Mouse (Mus musculus) urinary bladder, postnatal 25 days (tissue): Measurements from ENCODE around the gene Pdzd2.

ENCODE experiments used
- DNase-seq: peaks from one replicate; pipeline ENCODE4 v3.0.0; 2022; ENCODE audit warnings: low spot score

Pdzd2 gene

GRCm38 (mm10) chr15:12739277-12740247 is at the start of gene Pdzd2:
Gene Pdzd2 (minus strand): TSS chr15:12739924.
- peak; percentile 82 for DNase-seq

GRCm38 (mm10) chr15:12789406-12789867 is 49.7 kb upstream of the Pdzd2 start:
- DNase-seq = no peak

GRCm38 (mm10) chr15:12788536-12788935 is 48.8 kb upstream of the Pdzd2 start:
- no peak for DNase-seq

- DNase-seq = no peak
Measured at GRCm38 (mm10) chr15:12781729-12782326, 42.1 kb upstream of the Pdzd2 start.

DNA sequence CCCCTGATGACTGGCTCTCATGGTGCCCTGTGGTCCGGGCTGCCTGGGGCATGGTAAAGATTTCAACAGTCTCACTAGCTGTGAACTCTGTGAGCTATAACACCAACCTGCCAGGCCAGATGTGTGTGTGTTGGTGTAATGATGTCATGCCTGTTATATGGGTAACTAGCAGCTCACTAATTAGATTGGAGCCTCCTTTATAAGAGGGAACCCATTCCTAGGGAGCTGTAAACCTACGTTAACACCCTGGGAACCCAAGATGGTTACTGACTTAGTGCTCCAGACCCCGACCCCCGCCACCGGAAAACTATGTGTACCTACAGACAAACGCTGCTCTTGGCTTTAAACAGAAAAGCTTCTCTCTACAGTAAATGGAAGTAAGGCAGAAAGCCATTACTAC is 41.6 kb upstream of the Pdzd2 start:
- no peak for DNase-seq

GRCm38 (mm10) chr15:12774149-12774753 is 34.5 kb upstream of the Pdzd2 start:
- no peak for DNase-seq

GRCm38 (mm10) chr15:12770958-12771357 is 31.2 kb upstream of the Pdzd2 start:
- DNase-seq = no peak

- DNase-seq = no peak
Measured at GRCm38 (mm10) chr15:12766848-12767247, 27.1 kb upstream of the Pdzd2 start.

DNA sequence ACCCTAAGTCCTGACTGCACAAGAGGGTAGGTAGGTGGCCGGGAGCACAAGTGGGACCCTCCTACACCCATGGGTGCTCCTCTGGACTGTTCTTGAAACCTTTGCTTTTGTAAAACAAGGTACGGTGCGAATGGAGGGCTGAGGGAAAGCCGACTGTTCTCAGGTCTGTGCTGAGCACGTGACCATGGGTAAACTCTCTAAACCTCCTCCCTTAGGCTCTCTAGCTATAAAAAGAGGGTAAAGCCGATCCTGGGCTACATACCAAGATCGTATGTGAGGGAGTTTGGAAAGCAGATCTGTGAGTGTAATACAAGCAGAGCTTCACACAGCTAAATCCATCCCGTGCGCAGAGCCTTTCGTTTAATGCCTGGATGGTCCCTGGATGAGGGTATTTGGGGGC is 23.4 kb upstream of the Pdzd2 start:
- no peak for DNase-seq

- DNase-seq = no peak
Measured at GRCm38 (mm10) chr15:12762258-12762913, 22.7 kb upstream of the Pdzd2 start.

GRCm38 (mm10) chr15:12760747-12761146 is 21.0 kb upstream of the Pdzd2 start:
- no peak for DNase-seq

GRCm38 (mm10) chr15:12758461-12758860 is 18.7 kb upstream of the Pdzd2 start:
- no peak for DNase-seq

DNA sequence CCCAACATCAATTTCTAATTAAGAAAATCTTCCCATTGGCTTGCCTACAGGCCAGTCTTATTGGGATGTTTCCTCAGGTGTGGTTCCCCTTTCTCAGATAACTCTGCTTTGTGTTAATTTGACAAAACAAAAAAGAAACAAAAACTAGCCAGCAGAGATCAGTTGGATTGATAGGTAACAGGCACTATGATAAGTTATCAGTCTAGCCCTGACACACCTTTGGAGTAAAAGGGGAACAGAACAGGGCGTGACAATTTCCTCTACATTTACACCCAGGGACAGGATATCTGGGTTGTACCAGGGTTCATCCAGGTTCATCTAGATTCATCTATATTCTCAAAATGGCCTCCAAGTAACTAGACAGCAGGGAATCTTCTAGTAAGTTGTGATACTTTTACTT is 18.0 kb upstream of the Pdzd2 start:
- no peak for DNase-seq

GRCm38 (mm10) chr15:12753201-12753600 is 13.5 kb upstream of the Pdzd2 start:
- no peak for DNase-seq

DNA sequence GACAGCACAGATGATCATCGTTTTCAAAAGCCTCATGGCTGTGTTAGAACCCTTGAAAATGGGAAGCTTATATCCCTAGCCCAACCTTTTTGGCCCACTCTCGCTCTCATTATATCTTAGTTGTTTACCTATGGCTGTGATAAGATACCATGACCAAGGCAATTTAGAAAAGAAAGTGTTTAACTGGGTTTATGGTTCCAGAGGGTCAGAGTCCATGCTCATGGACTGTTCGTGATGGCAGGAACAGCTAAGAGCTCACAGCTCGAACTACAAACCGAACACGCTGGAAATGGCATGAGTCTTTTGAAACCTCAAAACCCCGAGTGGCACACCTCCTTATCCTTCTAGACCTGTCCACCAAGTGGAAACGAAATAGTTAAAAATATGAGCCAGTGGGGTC is 11.2 kb upstream of the Pdzd2 start:
- no peak for DNase-seq

DNA sequence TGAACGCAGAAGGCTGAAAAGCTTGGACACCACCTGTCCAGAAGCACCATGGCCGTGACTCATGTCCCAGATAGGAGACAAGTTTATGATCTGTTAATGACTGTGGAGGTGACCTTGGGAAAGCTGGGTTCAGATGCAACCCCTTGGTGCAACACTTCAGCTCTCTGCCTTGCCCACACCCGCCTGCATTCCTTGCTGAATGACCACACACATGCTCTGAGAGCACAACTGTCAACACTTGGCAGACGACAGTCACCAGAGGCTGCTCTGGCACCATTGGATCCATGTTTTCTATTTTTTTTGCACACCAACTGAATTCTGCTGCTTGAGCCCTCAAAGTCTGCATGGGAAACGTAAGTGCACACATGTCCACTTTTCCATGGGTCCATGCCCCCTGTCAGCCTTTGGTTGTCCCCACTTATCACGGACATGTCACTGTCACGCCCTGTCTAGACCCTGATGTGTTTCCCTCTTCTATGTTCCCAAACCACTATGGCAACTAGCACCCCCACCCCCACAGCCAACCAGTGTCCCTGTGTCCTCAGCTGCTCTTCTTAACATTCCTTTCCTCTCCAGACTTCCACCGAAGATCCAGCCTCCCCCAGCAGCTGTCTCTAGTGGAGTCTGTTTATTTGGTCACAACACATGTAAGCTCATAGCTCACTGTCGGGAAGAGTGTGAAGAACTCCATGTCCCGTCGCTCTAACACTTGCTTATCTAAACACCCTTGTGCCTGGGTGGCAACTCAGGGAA is 10.0 kb upstream of the Pdzd2 start:
- no peak for DNase-seq

DNA sequence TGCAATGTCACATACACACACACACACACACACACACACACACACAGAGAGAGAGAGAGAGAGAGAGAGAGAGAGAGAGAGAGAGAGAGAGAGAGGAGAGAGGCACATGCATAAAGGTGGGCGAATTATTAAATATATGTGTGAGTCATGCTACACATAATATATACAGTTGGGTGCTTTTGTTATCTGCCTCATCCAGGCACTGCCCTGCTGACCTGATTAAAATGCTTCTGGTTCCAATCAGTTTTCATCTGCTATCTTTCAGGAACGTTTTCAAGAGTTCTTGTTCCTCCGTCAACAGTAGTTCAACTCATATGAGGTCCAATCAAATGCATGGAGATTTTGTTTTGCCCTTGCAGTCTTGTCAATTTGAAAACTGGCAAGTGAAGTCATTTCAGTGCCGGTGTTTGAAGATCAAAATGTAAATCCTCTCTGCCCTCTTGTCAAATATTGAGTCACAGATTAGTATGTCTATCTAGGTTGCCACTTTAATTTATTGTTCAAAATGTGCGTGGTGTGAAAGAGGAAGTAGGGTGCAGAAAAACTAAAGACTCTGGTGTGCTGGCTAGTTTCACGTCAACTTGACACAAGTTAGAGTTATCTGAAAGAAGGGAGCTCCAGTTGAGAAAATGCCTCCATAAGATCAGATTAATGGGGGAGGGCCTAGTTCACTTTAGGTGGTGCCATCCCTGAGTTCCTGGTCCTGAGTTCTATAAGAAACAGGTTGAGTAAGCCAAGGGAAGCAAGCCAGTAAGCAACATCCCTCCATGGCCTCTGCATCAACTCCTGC is 2.6 kb upstream of the Pdzd2 start:
- DNase-seq = no peak

GRCm38 (mm10) chr15:12738301-12739093 is 1.2 kb downstream of the Pdzd2 start:
- DNase-seq = no peak

- no peak for DNase-seq
Measured at GRCm38 (mm10) chr15:12735208-12735607, 4.5 kb downstream of the Pdzd2 start.

DNA sequence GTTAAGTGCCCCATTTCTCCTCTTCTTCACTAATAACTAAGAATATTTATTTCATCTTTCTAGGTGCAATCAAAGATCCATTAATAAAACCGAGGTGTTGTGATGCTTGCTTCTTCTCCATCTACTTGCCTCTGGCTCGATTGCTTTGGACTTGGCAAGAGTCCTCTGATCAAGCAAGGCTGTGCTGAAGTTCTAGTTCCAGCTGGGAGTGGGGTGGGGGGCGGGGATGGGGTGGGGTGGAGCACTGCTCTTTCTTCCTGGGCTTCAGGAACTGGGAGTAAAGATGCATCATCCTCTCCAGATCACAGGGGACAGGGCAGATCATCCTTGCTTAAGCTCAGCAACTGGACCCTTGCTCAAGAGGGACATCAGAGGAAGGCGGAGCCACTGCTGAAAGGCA is 5.5 kb downstream of the Pdzd2 start:
- DNase-seq = no peak
